Comparison of ENCODE assay signal across 31 mouse cellular contexts in genomic region chr10:86243525-86243924, GRCm38 (mm10). TPM values are rescaled to one million over a fixed set of nuclear protein-coding genes. Genes with fewer than 3 reads are reported as not detected.
"Had no signal": no experiment of that assay in that cellular context is flagged by ENCODE, and none has a peak within 500 bp of the region (broad histone marks: within the 10 kb centered on the region; RNA-seq: fewer than 3 reads in every experiment).

No protein-coding gene starts in this region.

- H3K27me3 ChIP-seq: limb, embryonic 12.5 days; limb, embryonic 13.5 days; limb, embryonic 15.5 days; liver, embryonic 12.5 days; liver, embryonic 13.5 days; liver, embryonic 15.5 days; lung, embryonic 15.5 days; megakaryocyte, embryonic 14.5 days; midbrain, embryonic 12.5 days; midbrain, embryonic 13.5 days; midbrain, embryonic 15.5 days; neural tube, embryonic 12.5 days had no signal

- H3K4me2 ChIP-seq: limb, embryonic 12.5 days; limb, embryonic 13.5 days; limb, embryonic 15.5 days; liver, embryonic 11.5 days; liver, embryonic 12.5 days; liver, embryonic 13.5 days; liver, embryonic 15.5 days; lung, embryonic 14.5 days; lung, embryonic 15.5 days; midbrain, embryonic 11.5 days; midbrain, embryonic 12.5 days; midbrain, embryonic 13.5 days; midbrain, embryonic 15.5 days; neural tube, embryonic 12.5 days had no signal

- H3K36me3 ChIP-seq: limb, embryonic 10.5 days; limb, embryonic 12.5 days; limb, embryonic 13.5 days; limb, embryonic 15.5 days; liver, embryonic 12.5 days; liver, embryonic 13.5 days; liver, embryonic 15.5 days; lung, embryonic 15.5 days; midbrain, embryonic 10.5 days; midbrain, embryonic 12.5 days; midbrain, embryonic 13.5 days; midbrain, embryonic 15.5 days; neural tube, embryonic 12.5 days had no signal

- H3K27ac ChIP-seq: limb, embryonic 10.5 days; limb, embryonic 12.5 days; limb, embryonic 13.5 days; limb, embryonic 15.5 days; liver, embryonic 12.5 days; liver, embryonic 13.5 days; liver, embryonic 14.5 days; liver, embryonic 15.5 days; lung, embryonic 15.5 days; macrophage; midbrain, embryonic 10.5 days; midbrain, embryonic 12.5 days; midbrain, embryonic 13.5 days; midbrain, embryonic 15.5 days; neural tube, embryonic 12.5 days had no signal

- DNase-seq: left cerebral cortex, postnatal 4 days; liver; liver, embryonic 13.5 days; liver, postnatal 0 days; lung, adult 18-20 months; lung, adult 2 months; lung, embryonic 14.5 days; lung, postnatal 10 days; lung, postnatal 14 days; lung, postnatal 36 days; lung, postnatal 4 days; midbrain, embryonic 14.5 days had no signal

- H3K9me3 ChIP-seq: limb, embryonic 10.5 days; limb, embryonic 12.5 days; limb, embryonic 13.5 days; limb, embryonic 15.5 days; liver, embryonic 12.5 days; liver, embryonic 13.5 days; liver, embryonic 15.5 days; lung, embryonic 15.5 days; megakaryocyte, embryonic 14.5 days; midbrain, embryonic 10.5 days; midbrain, embryonic 12.5 days; midbrain, embryonic 13.5 days; midbrain, embryonic 15.5 days; neural tube, embryonic 12.5 days had no signal

- H3K4me3 ChIP-seq: limb, embryonic 10.5 days; limb, embryonic 12.5 days; limb, embryonic 13.5 days; limb, embryonic 15.5 days; liver, embryonic 12.5 days; liver, embryonic 13.5 days; liver, embryonic 15.5 days; lung, embryonic 15.5 days; megakaryocyte, embryonic 14.5 days; midbrain, embryonic 10.5 days; midbrain, embryonic 12.5 days; midbrain, embryonic 13.5 days; midbrain, embryonic 15.5 days; myocyte; neural tube, embryonic 12.5 days had no signal

- H3K9ac ChIP-seq: limb, embryonic 12.5 days; limb, embryonic 13.5 days; limb, embryonic 15.5 days; liver, embryonic 12.5 days; liver, embryonic 13.5 days; liver, embryonic 14.5 days; liver, embryonic 15.5 days; liver, postnatal 0 days; lung, embryonic 14.5 days; lung, embryonic 15.5 days; midbrain, embryonic 12.5 days; midbrain, embryonic 13.5 days; midbrain, embryonic 15.5 days; neural tube, embryonic 12.5 days had no signal

- H3K4me1 ChIP-seq: limb, embryonic 10.5 days; limb, embryonic 12.5 days; limb, embryonic 13.5 days; limb, embryonic 15.5 days; liver, embryonic 12.5 days; liver, embryonic 13.5 days; liver, embryonic 15.5 days; lung, embryonic 15.5 days; midbrain, embryonic 10.5 days; midbrain, embryonic 12.5 days; midbrain, embryonic 13.5 days; midbrain, embryonic 15.5 days; neural tube, embryonic 12.5 days had no signal

RNA-seq across cellular contexts. Expression of gene Timp3, which starts 56.6 kb away (rescaled TPM):
- total RNA-seq: monocyte, adult 5-6 weeks had no signal
